Mouse (Mus musculus): ENCODE measurements around the gene Lypd8. TPM values are rescaled to one million over a fixed set of nuclear protein-coding genes. Genes with fewer than 3 reads are reported as not detected.
"Not testable (repeated sequence)": the region's sequence is repeated elsewhere in the genome, so short reads cannot be mapped to it uniquely, and the experiment has no call there.

The Lypd8 gene
- total RNA-seq (2021) = not detected

GRCm38 (mm10) chr11:58378763-58379278 is at the start of gene Lypd8:
Gene Lypd8, plus strand, starts transcription at chr11:58379043.
- DNase-seq (ENCODE audit: low spot score in 2 of 2) = no peak
- intact Hi-C loops (cut with DNase I) = no loop called here

- intact Hi-C loops (cut with DNase I) = no loop called here
- DNase-seq (ENCODE audit: low spot score in 2 of 2) = no peak
Measured at GRCm38 (mm10) chr11:58329906-58330275, 49.0 kb upstream of the Lypd8 start.

GRCm38 (mm10) chr11:58330276-58331148 is 48.3 kb upstream of the Lypd8 start, which contains the start of the genes Zfp672 and Sh3bp5l:
Gene Zfp672, minus strand, starts transcription at chr11:58330339.
Gene Sh3bp5l, plus strand, starts transcription at chr11:58330724.
- intact Hi-C loops (cut with DNase I) = no loop called here
- peak; percentile 95 to 97 for DNase-seq (ENCODE audit: low spot score in 2 of 2)

- DNase-seq (ENCODE audit: low spot score in 2 of 2) = no peak
- intact Hi-C loops (cut with DNase I) = no loop called here
Measured at GRCm38 (mm10) chr11:58331149-58331495, 47.7 kb upstream of the Lypd8 start.

- no peak for DNase-seq (ENCODE audit: low spot score in 2 of 2)
Measured at GRCm38 (mm10) chr11:58331546-58331945, 47.3 kb upstream of the Lypd8 start.

GRCm38 (mm10) chr11:58334746-58335145 is 44.1 kb upstream of the Lypd8 start:
- intact Hi-C loops (cut with DNase I) = no loop called here
- no peak for DNase-seq (ENCODE audit: low spot score in 2 of 2)

More at GRCm38 (mm10) chr11:58331546-58331945, 47.3 kb upstream of the Lypd8 start:
- intact Hi-C loops (cut with DNase I) = no loop called here

- DNase-seq (ENCODE audit: low spot score in 2 of 2) = no peak
Measured at GRCm38 (mm10) chr11:58346745-58347144, 32.1 kb upstream of the Lypd8 start.

GRCm38 (mm10) chr11:58350628-58351027 is 28.2 kb upstream of the Lypd8 start:
- intact Hi-C loops (cut with DNase I) = no loop called here
- no peak for DNase-seq (ENCODE audit: low spot score in 2 of 2)

More at GRCm38 (mm10) chr11:58346745-58347144, 32.1 kb upstream of the Lypd8 start:
- intact Hi-C loops (cut with DNase I) = no loop called here

GRCm38 (mm10) chr11:58351179-58351578 is 27.7 kb upstream of the Lypd8 start:
- DNase-seq (ENCODE audit: low spot score in 2 of 2) = no peak
- intact Hi-C loops (cut with DNase I) = no loop called here

GRCm38 (mm10) chr11:58352681-58353548 is 25.9 kb upstream of the Lypd8 start:
- no peak for DNase-seq (ENCODE audit: low spot score in 2 of 2)
- intact Hi-C loops (cut with DNase I) = no loop called here

GRCm38 (mm10) chr11:58353709-58354108 is 25.1 kb upstream of the Lypd8 start:
- DNase-seq (ENCODE audit: low spot score in 2 of 2) = no peak
- intact Hi-C loops (cut with DNase I) = no loop called here

GRCm38 (mm10) chr11:58354476-58354875 is 24.4 kb upstream of the Lypd8 start:
- intact Hi-C loops (cut with DNase I) = no loop called here
- peak; percentile 53 to 79 for DNase-seq (ENCODE audit: low spot score in 2 of 2)

- intact Hi-C loops (cut with DNase I) = no loop called here
- DNase-seq (ENCODE audit: low spot score in 2 of 2) = peak; percentile 25 to 73
Measured at GRCm38 (mm10) chr11:58354927-58355326, 23.9 kb upstream of the Lypd8 start.

- no peak for DNase-seq (ENCODE audit: low spot score in 2 of 2)
- intact Hi-C loops (cut with DNase I) = no loop called here
Measured at GRCm38 (mm10) chr11:58357042-58357441, 21.8 kb upstream of the Lypd8 start.

GRCm38 (mm10) chr11:58357844-58358534 is 20.9 kb upstream of the Lypd8 start:
- intact Hi-C loops (cut with DNase I) = no loop called here
- no peak for DNase-seq (ENCODE audit: low spot score in 2 of 2)

- DNase-seq (ENCODE audit: low spot score in 2 of 2); intact Hi-C loops (cut with DNase I): not testable (repeated sequence)
Measured at GRCm38 (mm10) chr11:58362562-58362961, 16.3 kb upstream of the Lypd8 start.

GRCm38 (mm10) chr11:58364454-58364853 is 14.4 kb upstream of the Lypd8 start:
- intact Hi-C loops (cut with DNase I) = no loop called here
- DNase-seq (ENCODE audit: low spot score in 2 of 2) = no peak

- DNase-seq (ENCODE audit: low spot score in 2 of 2); intact Hi-C loops (cut with DNase I): not testable (repeated sequence)
Measured at GRCm38 (mm10) chr11:58366191-58366590, 12.7 kb upstream of the Lypd8 start.

- intact Hi-C loops (cut with DNase I) = no loop called here
Measured at GRCm38 (mm10) chr11:58377273-58377672, 1.6 kb upstream of the Lypd8 start.

GRCm38 (mm10) chr11:58377686-58378085 is 1.2 kb upstream of the Lypd8 start:
- no peak for DNase-seq (ENCODE audit: low spot score in 2 of 2)
- intact Hi-C loops (cut with DNase I) = no loop called here

More at GRCm38 (mm10) chr11:58377273-58377672, 1.6 kb upstream of the Lypd8 start:
- no peak for DNase-seq (ENCODE audit: low spot score in 2 of 2)

Data from left cerebral cortex, postnatal 25 days (tissue).